Mouse (Mus musculus) erythroblast, embryonic 14.5 days (primary cell): ENCODE data around the gene Col23a1.

Source experiments
- GATA1 ChIP-seq: IDR thresholded peaks from 2 replicates; pipeline ENCODE4 v1.6.1; 2012; ENCODE audit warnings: low read length, inconsistent platforms, mixed read lengths
- TAL1 ChIP-seq: IDR thresholded peaks from 3 replicates; pipeline ENCODE4 v1.6.1; 2012; ENCODE audit warnings: low read length, inconsistent platforms, mixed read lengths

GRCm38 (mm10) chr11:51523625-51524024 is 233.9 kb downstream of the Col23a1 start:
- no peak for TF ChIP-seq TAL1
- TF ChIP-seq GATA1: no peak
